Mouse (Mus musculus): ENCODE results near the gene Usp24. TPM values are rescaled to one million over a fixed set of nuclear protein-coding genes. Genes with fewer than 3 reads are reported as not detected.

The Usp24 gene
- total RNA-seq, 2 experiments from 2014 or later, result 43.8 to 49.2 TPM

Other genes with a start within 250 kb of the Usp24 start
- gene Pcsk9, start 148.1 kb downstream of the Usp24 start, total RNA-seq (2021), result under 1 TPM in 1 of 2 experiments, not detected in 1; 0.08 TPM
- not detected for gene Bsnd, start 176.1 kb downstream of the Usp24 start, total RNA-seq (2021)
- gene Dhcr24, start 244.8 kb downstream of the Usp24 start, total RNA-seq (2021), result 1 to 10 TPM; 4.4 to 5.5 TPM

All from gastrocnemius, postnatal 25 days (tissue).